Mouse (Mus musculus) embryonic fibroblast, embryonic 13.5 days (primary cell): ENCODE data around the gene Plk5. TPM values are rescaled to one million over a fixed set of nuclear protein-coding genes. Genes with fewer than 3 reads are reported as not detected.
A peak's percentile ranks its signal among the peaks of the same experiment; 100 is the strongest.

Experiments
- H3K27ac ChIP-seq: 2 replicates; pipeline ENCODE4 v1.5.1; 2012; ENCODE audit warnings: low read length, control low read depth, inconsistent platforms; ENCODE audit not compliant: insufficient read depth
- H3K4me1 ChIP-seq: 2 replicates; pipeline ENCODE4 v1.6.1; 2011; ENCODE audit warnings: low read length; ENCODE audit not compliant: control insufficient read depth, insufficient read depth
- H3K4me3 ChIP-seq: 2 replicates; pipeline ENCODE4 v1.5.1; 2011; ENCODE audit warnings: mild to moderate bottlenecking, control low read depth, low read length; ENCODE audit not compliant: insufficient read depth
- CTCF ChIP-seq: IDR thresholded peaks from 2 replicates; pipeline ENCODE4 v1.5.1; 2011; ENCODE audit warnings: mild to moderate bottlenecking, control low read depth, low read length, moderate library complexity, borderline replicate concordance; ENCODE audit not compliant: insufficient read depth
- POLR2A ChIP-seq: IDR thresholded peaks from 2 replicates; pipeline ENCODE4 v1.6.1; 2011; ENCODE audit warnings: low read depth, mild to moderate bottlenecking, control low read depth, low read length, moderate library complexity
- polyA plus RNA-seq: library from polyadenylated mRNA; stranded (reverse); fragments of >200 nt; gene quantifications from 2 replicates; pipeline ENCODE4 v1.2.4, GENCODE M21; 2011; ENCODE audit warnings: low read depth; ENCODE audit not compliant: missing spikeins, insufficient read length

The Plk5 gene
- polyA plus RNA-seq, 1 experiment: not detected

- peaks cover 4% of the 10 kb centered on the region; the same call in 1 of the 2 replicates for H3K4me1 ChIP-seq
- TF ChIP-seq CTCF: no peak
- no peak for TF ChIP-seq POLR2A
- no peak overlapping the region for H3K27ac ChIP-seq
- H3K4me3 ChIP-seq: peak overlapping the region; percentile 91
These were observed 29.1 kb downstream of the Plk5 start for GRCm38 (mm10) chr10:80385310-80385709.

DNA sequence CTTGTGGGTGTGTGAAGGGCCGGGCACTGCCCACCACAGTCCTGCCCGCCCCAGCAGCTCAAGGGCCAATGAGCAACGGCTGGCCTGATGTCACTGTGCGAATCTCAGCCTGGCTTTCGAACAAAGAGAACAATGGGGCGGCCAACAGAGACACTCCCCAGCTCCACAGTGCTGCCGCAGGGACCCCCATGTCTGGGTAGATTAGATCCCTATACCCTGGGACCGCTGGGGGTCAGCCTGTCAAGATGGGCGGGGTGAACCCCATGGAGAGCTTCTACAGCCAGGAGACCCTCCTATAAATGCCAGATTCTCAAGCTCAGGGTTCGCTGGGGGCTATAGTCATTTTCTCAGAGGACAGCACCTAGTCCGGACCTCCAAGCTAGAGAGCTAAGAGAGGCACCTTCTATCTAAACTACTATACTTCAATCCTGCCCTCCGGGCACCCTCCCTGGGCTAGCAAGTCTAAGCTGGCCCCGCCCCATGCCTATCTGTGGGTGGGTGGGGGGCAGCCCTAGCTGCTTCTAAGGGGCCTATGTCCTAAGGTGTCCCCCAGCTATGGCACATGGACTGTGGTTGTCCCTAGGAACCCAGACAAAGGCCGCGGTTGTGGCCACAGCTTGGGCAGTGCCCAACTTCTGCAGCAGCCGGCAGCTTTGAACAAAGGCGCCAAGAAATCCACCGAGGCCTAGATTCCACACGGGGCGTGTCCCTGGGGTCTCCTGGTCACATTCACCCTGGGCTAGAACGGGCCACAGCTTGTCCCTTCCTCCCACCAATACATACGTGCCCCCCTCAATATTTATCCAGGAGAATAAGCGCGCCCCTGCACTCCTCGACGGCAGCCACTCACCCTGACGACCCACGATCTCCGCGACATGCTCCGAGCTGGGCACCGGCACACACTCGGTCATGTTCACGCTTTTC, 29.8 kb downstream of the Plk5 start:
- TF ChIP-seq POLR2A (peak; percentile 85), CTCF (no peak)
- H3K4me1 ChIP-seq: peaks cover 4% of the 10 kb centered on the region; the same call in 1 of the 2 replicates
- H3K4me3 ChIP-seq: peak overlapping the region; percentile 91
- peak overlapping the region; percentile 51 for H3K27ac ChIP-seq

- Histone ChIP-seq H3K4me3 (peak overlapping the region; percentile 91), H3K4me1 (peaks cover 4% of the 10 kb centered on the region; the same call in 1 of the 2 replicates), H3K27ac (peak overlapping the region; percentile 51)
- no peak for TF ChIP-seq CTCF
- TF ChIP-seq POLR2A: peak; percentile 16; the same call in 1 of the 2 replicates
These were observed 30.6 kb downstream of the Plk5 start for GRCm38 (mm10) chr10:80386735-80387471.

DNA sequence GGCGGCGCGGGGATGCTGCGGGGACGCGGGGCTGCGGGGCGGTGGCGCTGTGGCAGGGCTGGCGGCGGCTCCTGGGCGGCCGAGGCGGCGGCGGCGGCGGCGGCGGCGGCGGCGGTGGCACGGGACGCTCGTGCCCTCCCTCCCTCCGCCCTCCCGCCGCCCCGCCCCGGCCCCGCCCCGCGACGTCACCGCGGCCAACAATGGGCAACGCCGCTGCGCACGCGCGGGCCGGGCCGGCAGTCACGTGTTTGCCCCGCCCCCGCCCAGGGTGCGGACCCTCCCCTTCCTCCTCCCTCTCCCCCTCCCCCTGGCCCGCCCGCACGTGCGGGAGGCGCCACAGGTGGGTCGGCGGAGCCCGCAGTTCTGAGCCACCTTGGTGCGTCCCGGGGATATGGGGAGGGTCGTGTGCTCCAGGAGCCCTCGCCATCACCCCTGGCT, 31.3 kb downstream of the Plk5 start, which contains the start of gene Mex3d:
Gene Mex3d, minus strand, starts transcription at position 138 of the 438 bp plus-strand sequence.
- peak within 1 kb of the TSS; percentile 91 for H3K4me3 ChIP-seq
- peak within 1 kb of the TSS; percentile 51 for H3K27ac ChIP-seq
- H3K4me1 ChIP-seq: peaks cover 4% of the 10 kb centered on the region; the same call in 1 of the 2 replicates
- TF ChIP-seq CTCF (no peak), POLR2A (peak; percentile 67)

GRCm38 (mm10) chr10:80388731-80389130, 32.5 kb downstream of the Plk5 start:
- peaks cover 4% of the 10 kb centered on the region; the same call in 1 of the 2 replicates for H3K4me1 ChIP-seq
- no peak overlapping the region for H3K27ac ChIP-seq
- TF ChIP-seq POLR2A: no peak
- no peak for TF ChIP-seq CTCF
- no peak overlapping the region for H3K4me3 ChIP-seq

DNA sequence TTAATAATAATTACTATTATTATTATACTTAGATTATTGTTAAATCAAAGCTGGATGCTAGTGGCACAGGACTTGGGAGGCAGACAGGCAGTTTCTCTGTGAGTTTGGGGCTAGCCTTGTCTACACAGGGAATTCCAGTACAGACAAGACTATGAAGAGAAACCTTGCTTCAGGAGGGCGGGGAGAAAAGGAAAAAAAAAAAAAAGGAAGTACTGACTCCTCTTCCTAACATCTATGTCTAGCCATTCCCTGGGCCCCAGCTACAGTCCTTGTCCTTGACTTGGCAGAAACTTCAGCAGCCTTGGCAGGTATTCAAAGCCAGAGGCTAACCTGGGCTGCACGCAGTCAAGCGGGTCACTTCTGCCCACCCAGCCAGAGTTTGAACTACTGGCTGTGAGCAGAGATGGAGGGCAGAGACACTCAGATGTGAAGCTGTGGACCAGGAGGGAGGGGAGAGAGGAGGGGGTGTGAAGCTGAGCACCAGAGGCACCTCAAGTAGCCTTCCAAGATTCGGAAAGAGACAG, 33.0 kb downstream of the Plk5 start:
- Histone ChIP-seq H3K27ac (no peak overlapping the region), H3K4me1 (peaks cover 4% of the 10 kb centered on the region; the same call in 1 of the 2 replicates), H3K4me3 (no peak overlapping the region)
- no peak for TF ChIP-seq CTCF
- TF ChIP-seq POLR2A: no peak

DNA sequence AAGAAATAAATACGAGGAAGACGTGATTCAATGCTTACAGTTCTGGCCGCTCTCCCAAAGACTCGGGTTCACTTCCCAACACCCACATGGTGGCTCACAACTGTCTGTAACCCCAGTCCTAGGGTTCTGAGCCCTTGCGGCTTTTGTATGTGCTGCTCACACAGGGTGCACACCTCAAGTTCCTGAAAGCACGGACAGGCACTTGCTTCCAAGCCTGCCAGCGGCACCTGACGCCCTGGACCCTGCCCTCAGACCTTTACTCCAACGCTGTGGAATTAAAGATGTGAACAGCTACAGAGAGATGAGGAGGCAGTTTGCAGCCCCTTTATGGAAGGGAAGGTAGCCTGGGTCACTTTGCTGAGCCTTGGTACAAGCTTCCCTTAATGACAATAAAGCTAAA, 34.4 kb downstream of the Plk5 start:
- Histone ChIP-seq H3K27ac (no peak overlapping the region), H3K4me3 (no peak overlapping the region), H3K4me1 (no peaks in the 10 kb centered on the region)
- TF ChIP-seq CTCF: no peak
- no peak for TF ChIP-seq POLR2A

- Histone ChIP-seq H3K4me3 (no peak overlapping the region), H3K4me1 (peaks cover 3% of the 10 kb centered on the region; the same call in 1 of the 2 replicates), H3K27ac (no peak overlapping the region)
- TF ChIP-seq POLR2A: no peak
- no peak for TF ChIP-seq CTCF
These were observed 36.4 kb downstream of the Plk5 start for GRCm38 (mm10) chr10:80392687-80393086.

- Histone ChIP-seq H3K4me1 (peaks cover 3% of the 10 kb centered on the region; the same call in 1 of the 2 replicates), H3K27ac (no peak overlapping the region), H3K4me3 (no peak overlapping the region)
- TF ChIP-seq CTCF (no peak), POLR2A (no peak)
These were observed 38.9 kb downstream of the Plk5 start for GRCm38 (mm10) chr10:80395025-80395627.
